Mouse (Mus musculus): Measurements from ENCODE around the gene Cox5a. TPM values are rescaled to one million over a fixed set of nuclear protein-coding genes. Genes with fewer than 3 reads are reported as not detected.

Gene Cox5a
- 1,289 and 1,490 TPM in 2 replicates for polyA plus RNA-seq (2015; fragmentation: Nextera tagmentation; extraction: Ambion mirVana)

GRCm38 (mm10) chr9:57521056-57521911 lies at the start of gene Cox5a:
Gene Cox5a (plus strand): TSS chr9:57521274.

GRCm38 (mm10) chr9:57503622-57504380 lies 17.3 kb upstream of the Cox5a start, which contains the start of gene Rpp25:
Gene Rpp25 (plus strand): TSS chr9:57504026.

GRCm38 (mm10) chr9:57537044-57537727 lies 16.1 kb downstream of the Cox5a start, which contains the start of gene Fam219b:
Gene Fam219b (plus strand): TSS chr9:57537528.

GRCm38 (mm10) chr9:57552139-57552887 lies 31.2 kb downstream of the Cox5a start, which contains the start of gene Mpi:
Gene Mpi (minus strand): TSS chr9:57552763.

GRCm38 (mm10) chr9:57560861-57561710 lies 40.0 kb downstream of the Cox5a start, which contains the start of gene Scamp2:
Gene Scamp2 (plus strand): TSS chr9:57560943.

Other genes starting within 250 kb of the Cox5a start
- 15.5 and 18.3 TPM in 2 replicates for gene Ppcdc, start 81.2 kb upstream of the Cox5a start, polyA plus RNA-seq (2015; fragmentation: Nextera tagmentation; extraction: Ambion mirVana)
- 100 and 108 TPM in 2 replicates for gene Scamp5, start 53.2 kb upstream of the Cox5a start, polyA plus RNA-seq (2015; fragmentation: Nextera tagmentation; extraction: Ambion mirVana)
- gene Rpp25, start 17.2 kb upstream of the Cox5a start, polyA plus RNA-seq (2015; fragmentation: Nextera tagmentation; extraction: Ambion mirVana), result 22.8 and 26.6 TPM in 2 replicates
- gene Fam219b, start 16.3 kb downstream of the Cox5a start, polyA plus RNA-seq (2015; fragmentation: Nextera tagmentation; extraction: Ambion mirVana), result 24.1 and 24.6 TPM in 2 replicates
- gene Mpi, start 31.5 kb downstream of the Cox5a start, polyA plus RNA-seq (2015; fragmentation: Nextera tagmentation; extraction: Ambion mirVana), result 71.2 and 77.8 TPM in 2 replicates
- gene Scamp2, start 39.7 kb downstream of the Cox5a start, polyA plus RNA-seq (2015; fragmentation: Nextera tagmentation; extraction: Ambion mirVana), result 47.7 and 49.0 TPM in 2 replicates
- gene Ulk3, start 68.2 kb downstream of the Cox5a start, polyA plus RNA-seq (2015; fragmentation: Nextera tagmentation; extraction: Ambion mirVana), result 20.2 and 24.8 TPM in 2 replicates
- gene Cplx3, start 85.0 kb downstream of the Cox5a start, polyA plus RNA-seq (2015; fragmentation: Nextera tagmentation; extraction: Ambion mirVana), result 0.59 and 0.94 TPM in 2 replicates
- gene Lman1l, start 99.5 kb downstream of the Cox5a start, polyA plus RNA-seq (2015; fragmentation: Nextera tagmentation; extraction: Ambion mirVana), result not detected in 2 replicates
- gene Csk, start 132.4 kb downstream of the Cox5a start, polyA plus RNA-seq (2015; fragmentation: Nextera tagmentation; extraction: Ambion mirVana), result 43.9 and 50.5 TPM in 2 replicates
- not detected in 2 replicates for gene Cyp1a2, start 162.4 kb downstream of the Cox5a start, polyA plus RNA-seq (2015; fragmentation: Nextera tagmentation; extraction: Ambion mirVana)
- 0.14 and 0.21 TPM in 2 replicates for gene Cyp1a1, start 166.7 kb downstream of the Cox5a start, polyA plus RNA-seq (2015; fragmentation: Nextera tagmentation; extraction: Ambion mirVana)
- gene Edc3, start 187.3 kb downstream of the Cox5a start, polyA plus RNA-seq (2015; fragmentation: Nextera tagmentation; extraction: Ambion mirVana), result 20.3 and 23.6 TPM in 2 replicates
- 47.6 and 52.7 TPM in 2 replicates for gene Clk3, start 244.6 kb downstream of the Cox5a start, polyA plus RNA-seq (2015; fragmentation: Nextera tagmentation; extraction: Ambion mirVana)